Mouse (Mus musculus) layer of hippocampus, adult 9-10 months (tissue): ENCODE results near the gene Cox7a2.

Source experiments
- DNase-seq: peaks from one replicate; pipeline ENCODE4 v3.0.0; 2022; ENCODE audit warnings: low spot score

Gene Cox7a2

DNA sequence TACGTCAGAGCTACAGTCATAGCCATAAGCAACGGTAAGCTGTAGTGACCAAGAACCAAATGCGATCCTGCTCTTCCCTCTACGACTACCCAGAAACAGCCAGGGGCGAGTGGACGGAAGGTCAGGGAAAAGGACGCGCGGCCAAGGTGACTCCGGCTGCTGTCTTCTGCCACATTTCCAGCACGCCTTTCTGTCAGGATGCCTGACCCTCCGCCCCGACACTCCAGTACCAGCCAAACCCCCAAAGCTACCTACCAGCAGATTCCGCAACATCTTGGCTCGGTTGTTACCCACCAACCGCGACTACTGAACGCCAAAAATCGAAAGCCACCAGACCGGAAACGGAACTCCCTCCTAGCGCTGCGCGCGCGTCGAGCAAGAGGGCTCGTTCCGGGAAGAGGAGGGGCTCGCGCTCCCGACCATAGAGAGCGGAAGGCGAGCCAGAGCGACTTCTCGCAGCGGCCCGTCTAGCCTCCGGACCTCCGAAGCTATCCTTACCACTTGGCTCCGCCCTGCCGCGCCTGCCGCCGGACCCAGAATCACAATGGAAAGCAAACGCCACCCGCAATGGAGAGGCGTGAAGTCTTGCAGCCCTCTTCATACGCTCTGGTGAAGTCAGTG is at the start of gene Cox7a2:
TSS of gene Cox7a2 (minus strand) at position 494 of the 621 bp plus-strand sequence.
- peak; percentile 87 for DNase-seq

DNA sequence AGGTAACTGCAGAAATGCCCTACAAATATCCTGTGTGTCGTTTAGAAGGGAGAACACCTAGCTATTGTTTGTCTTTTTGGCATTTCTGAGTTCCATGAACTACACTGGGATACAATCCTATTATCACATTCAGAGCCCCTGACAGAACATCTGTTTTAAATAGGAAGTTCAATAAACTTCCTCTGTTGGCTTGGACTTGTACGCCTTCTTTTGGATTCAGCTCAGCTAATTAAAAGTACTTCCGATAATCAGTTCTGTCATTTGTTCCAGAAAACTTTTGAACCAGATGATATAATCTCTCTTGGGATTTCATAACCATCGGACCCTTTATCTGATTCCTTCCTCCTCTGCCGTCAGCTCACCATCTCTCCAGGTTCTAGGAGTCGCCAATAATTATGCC is 49.7 kb upstream of the Cox7a2 start:
- no peak for DNase-seq

DNA sequence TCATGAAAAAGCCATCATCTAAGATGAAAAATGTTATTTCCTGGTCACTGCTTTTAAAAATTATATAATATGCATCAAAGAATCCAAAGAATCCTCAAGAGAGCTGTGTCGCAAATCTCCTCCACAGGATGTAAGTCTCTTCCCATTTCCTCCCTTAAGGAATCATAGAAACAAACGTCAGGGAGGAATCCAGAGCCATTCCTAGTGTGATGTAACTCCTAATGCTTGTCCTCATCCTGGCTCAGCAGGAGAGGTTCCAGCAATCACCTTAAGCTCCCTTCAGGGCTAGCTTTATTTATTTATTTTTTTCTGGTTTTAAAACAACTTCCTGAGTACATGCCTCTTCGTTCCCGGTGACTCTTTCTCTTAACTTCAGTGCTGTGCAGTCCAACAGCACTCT is 47.5 kb upstream of the Cox7a2 start:
- no peak for DNase-seq

DNA sequence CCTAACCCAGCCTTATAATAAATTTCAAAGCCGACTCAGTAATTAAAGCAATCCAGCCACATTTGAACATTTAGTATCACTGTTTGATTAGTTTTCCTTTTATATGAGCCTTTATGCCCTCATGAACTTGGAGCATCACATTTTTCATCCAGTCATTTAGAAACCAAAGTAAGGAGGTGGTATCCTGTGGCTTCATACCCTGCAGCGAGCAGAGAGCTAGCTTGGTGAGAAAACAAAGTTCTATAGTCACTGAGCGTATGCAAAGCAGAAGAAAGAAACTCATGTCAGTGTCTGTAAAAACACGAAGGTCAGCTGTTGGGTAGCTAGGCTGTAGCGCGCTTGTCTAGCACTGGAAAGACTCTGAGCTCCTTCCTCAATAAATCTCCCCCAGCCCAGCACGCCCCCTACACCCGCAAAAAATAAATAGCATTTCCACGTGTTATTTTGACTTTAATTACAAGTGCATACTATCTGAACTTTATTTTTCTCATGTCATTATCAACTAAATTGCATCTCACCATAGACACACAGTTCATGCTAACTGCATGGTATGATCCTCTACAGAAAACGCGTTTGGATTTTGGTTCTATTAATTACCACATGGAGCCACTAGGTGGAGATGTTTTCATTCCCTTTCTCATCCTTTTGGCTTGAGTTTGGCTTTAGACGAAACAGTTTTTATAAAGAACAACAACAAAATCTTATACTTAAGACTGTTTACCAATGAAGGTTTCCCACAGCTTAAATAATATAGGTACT is 46.8 kb upstream of the Cox7a2 start:
- peak; percentile 54 for DNase-seq

DNA sequence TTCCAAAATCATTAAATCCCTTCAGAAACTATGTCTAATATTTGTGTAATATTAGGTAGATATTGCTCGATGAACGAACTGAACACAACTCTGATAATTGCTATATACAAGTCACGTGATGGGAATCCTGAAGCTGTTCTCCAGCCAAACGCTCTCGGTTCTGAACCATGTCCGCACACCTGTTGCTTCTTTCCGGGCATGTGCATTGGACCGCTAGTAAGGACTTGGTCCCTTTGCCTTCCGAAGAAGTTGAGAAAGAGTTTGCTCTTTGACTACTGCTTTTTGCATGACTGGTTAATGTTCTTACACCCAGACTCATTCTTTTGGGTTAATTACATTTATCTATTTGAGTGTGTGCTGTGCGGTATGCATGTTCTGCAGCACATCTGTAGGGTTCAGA is 45.7 kb upstream of the Cox7a2 start:
- DNase-seq = no peak

DNA sequence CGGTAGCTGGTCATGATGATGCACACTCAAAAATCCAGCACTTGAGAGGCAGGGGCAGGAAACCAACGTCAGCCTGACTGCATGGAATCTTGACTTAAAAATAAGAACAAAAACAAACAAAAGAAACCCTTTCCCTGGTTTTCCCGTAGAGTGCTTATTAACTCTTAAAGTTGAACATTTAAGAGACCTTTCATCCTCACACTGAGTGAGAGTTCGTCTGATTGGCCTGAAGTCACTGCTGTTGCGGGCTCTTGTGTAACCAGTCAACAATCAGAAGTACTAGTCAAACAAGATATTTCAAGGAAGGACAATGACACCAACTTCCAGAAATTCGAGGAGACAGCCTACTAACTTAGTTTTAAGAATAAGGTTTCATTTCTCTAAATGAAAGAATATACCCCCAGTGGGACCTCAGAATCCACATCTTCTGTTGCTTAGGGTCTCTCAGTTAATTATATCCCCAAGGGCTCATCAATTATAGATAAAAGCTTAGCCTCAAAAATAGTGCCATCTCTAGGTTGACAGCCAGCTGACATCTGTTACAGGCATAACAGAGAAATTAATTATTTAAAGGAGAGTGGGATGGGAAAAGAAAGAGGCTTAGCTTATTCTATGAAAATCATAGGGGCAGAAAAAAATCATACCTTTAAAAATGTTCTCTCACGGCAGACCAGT is 36.9 kb upstream of the Cox7a2 start:
- no peak for DNase-seq

DNA sequence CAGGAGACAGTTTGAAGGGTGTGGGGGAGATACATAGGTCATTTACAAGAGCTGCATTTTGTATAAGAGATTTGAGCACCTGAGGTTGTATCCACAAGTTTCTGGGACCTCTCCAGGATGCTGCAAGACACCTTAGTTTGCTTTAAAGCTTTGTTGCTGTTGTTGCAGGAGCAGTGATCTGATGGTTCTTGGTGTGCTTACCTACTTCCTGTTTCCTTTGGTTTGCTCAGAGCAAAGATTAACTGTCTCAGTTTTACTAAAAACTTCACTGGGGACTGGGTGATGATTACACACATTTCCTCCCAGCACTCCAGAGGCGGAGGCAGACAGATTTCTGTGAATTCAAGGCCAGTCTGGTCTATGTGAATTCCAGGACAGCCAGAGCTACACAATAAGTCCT is 35.4 kb upstream of the Cox7a2 start:
- DNase-seq = no peak

DNA sequence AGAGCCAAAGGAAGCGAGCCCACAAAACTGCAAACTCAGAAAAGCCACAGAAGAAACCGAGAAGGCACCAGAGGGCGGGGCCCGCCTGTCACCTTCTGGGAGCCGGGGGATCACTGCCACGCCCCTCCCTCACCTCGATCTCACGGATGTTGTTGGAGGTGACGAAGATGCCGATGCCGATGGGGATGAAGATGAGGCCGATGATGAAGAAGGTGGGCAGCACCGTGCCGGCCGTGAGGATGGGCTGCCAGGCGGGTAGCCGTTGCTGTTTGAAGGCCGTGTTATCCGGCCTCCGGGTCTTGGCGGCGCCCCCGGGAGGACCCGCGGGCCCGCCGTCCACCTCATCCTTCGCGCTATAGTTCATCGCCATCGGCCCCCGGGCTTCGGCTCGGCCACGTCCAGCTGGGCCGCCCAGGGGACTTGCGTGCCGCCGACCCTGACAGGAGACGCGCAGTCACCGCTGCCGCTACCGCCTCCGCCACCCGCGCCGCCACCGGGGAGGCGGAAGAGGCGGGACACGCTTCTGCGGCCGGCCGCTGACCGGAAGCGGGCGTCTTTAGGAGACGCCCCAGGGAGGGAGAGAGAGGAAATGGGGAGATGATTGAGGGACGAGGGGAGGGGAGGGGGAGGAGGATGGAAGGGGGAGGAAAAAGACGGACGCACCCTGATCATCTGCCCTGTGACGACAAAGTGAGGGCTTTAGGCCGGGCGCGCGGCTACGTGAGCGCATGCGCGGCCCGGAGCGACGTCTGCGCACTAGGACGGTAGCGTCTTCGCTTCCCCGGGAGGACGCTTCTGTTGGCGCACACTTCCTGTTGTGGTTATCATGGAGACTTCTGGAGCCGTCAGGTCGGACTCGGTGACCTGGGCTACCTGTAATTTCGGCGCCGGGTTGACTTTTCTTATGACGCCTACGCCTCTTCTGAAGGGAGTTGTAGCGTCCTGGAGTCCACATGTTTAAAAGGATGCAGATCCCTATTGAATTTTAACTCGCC is 33.5 kb upstream of the Cox7a2 start, which contains the start of gene Tmem30a:
TSS of gene Tmem30a (minus strand) at position 667 of the 995 bp plus-strand sequence.
- DNase-seq = peak; percentile 78

DNA sequence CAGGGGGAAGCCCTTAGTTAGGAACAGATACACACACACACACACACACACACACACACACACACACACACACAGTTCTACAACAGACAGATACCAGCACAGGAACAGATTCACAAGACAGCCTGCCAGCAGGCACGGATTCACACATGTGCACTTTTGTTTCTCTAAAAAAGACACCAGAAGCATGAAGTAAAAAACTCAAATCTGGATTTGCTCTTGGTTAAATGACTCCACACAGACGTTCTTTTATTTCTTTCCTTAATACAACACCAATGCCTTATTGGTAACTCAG is 26.1 kb upstream of the Cox7a2 start:
- peak; percentile 48 for DNase-seq

DNA sequence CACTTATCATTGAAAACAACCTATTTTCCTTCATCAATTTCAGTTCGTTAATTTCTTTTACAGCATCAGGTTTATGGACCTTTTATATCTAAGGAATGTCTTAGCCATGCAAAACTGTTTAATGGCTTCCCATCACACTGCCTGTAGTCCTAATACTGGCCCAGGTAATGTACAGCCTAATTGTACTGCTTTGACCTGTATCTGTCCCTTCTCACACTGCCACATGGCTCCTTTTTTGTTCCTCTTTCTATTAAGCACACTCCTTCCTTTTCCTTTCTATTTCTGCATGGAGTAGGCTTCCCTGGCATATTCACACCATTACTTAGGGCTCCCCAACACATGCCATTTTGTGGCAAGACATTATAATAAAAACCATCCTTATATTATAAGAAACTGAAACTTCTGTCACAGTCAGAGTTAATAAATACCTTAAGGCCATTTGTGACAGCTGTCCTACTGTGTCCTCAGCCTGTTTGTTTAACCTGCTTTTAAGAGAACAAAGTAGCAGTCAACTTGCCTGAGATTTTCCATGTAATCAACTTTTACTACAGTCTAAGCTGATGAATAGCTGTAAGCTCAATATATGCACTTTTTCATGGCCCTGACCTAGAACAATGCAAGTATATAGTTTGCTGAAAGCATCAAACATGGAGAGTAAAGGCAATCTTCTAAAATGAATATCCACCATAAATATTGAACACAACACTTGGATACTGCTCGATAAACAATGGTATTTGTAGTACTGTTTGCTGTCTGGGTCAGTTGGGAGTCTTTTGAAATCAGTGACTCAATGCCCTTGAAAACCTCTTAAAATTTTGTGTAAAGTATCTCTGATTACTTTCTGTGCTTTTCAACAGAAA is 25.5 kb upstream of the Cox7a2 start:
- no peak for DNase-seq

DNA sequence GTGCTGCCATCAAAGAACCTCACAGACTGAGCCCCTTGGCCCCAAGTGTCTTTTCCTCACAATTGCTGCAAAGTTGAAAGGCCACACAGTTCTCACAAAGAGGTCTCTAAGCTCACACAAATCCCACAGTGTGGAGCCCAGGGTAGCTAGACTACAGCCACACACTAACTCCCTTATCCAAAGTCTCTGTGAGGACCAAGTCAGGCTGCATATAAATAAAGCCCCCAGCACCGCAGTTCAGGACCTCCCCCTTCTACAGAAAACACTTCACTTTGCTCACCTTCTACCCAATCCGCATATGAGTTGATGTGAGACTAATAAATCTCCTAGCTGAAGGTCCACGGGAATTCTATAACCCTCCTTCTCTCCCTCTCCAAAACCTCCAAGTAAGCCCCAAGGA is 24.8 kb upstream of the Cox7a2 start:
- DNase-seq = no peak

DNA sequence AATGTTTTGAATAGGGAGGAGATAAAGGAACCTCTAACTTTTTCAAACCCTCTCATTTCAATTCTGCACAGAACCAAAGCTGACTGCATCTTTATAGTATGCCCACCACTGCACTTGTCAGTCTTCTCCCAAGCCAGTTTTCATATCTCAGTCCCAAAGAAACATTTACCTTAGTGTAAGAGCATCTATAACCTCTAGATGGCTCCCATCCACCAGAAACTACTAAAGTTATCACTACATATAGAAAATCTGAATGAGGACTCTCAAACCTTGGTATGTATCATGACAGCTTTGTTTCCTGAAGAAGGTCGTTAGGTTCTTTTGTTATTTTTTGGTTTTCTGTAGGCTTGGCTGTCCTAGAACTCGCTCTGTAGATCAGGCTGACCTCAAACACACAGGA is 19.7 kb upstream of the Cox7a2 start:
- DNase-seq = no peak

DNA sequence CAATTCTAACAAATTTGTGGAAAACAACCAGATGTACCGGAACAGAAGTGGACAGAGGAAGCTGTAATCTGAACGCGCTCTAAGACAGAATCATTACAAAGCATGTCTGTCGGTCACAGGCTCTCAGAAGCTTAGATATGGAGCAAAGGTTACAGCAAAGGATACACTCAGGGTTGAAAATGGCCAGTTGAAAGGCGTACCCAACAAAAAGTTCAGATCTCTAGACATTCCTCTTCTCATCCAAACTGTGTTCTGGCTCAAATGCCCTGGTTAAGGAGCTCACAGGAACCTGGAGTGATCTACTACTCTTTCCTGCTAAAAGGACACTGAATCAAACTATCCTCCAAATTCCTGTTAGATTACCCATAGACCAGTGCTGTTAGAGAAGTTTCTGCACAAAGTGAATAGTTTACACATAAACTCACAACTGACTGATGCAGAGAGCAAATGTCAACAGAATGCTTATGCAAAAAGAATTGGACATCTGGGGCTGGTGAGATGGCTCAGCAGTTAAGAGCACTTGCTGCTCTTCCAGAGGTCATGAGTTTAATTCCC is 7.4 kb upstream of the Cox7a2 start:
- DNase-seq = no peak

DNA sequence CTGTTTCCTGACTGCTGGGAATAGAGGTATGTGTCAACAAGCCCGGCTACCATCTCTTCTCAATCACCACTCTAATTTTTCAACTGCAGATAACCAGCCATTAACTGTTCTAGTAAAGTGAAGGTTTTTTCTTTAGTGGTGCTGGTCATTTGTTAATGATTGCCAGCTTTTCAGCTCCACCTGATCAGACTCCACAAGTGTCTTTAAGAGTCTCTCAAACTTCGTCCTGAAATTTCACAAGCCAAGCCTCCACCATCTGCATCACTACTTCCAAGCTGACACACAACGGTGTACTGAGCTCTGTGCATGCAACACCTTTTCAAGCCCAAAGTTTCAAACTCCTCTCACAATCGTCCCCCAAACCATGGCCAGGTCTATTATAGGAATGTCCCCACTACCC is 5.7 kb upstream of the Cox7a2 start:
- DNase-seq = no peak

DNA sequence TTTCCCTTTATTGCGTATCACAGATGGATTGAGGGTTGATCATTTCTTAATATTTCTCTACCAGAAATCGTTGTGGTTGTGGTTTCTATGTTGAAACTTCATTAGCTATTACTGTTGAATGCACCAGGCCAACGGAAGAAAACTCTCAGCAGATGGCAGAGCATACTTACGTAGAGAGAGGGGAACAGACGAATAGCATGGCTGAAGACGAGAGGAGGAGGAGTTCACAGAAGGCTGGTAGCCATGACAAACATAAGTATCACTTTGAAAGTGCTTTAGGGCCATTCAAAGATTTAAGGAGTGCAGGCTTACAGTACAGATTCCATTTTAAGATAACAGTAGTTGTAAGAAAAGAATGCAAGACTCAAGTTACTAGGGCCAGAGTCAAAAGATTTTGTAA is 2.8 kb upstream of the Cox7a2 start:
- DNase-seq = no peak

DNA sequence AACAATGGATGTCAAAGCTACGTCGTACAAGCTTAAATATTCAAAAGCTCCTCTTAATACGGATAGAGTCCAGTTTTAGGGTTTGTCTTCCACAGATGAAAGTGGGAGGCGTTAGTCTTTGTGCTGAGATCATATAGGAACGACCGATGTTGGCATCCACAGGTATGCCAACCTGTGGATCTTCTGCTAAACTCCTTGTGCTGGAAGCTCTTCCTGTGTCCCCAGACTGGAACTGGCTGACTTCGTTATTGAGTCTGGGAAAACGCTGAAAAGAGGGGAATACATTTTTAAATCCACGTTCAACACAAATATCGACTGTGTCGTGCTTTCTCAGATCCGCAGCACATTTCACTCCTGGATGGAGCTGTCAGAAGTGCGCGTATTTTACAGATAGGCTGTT is 398 bp upstream of the Cox7a2 start:
- no peak for DNase-seq

DNA sequence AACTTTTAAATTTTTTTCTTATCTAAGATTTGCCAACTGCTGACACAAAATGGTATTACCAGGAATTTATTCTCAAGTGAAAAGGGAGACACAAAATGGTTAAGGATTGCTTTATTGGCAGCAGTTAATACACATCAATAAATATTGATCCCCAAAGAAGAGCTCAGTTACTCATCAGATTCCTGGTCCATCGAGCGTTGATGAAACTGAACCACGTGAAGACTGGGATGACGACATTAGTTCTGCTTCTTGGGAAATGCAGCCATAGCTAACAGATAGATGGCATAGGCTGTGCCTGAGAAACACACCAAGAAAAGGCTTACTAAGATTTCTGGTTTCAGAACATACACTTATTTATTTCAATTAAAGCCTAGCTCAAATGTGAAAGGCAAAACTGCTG is 4.4 kb downstream of the Cox7a2 start:
- no peak for DNase-seq

DNA sequence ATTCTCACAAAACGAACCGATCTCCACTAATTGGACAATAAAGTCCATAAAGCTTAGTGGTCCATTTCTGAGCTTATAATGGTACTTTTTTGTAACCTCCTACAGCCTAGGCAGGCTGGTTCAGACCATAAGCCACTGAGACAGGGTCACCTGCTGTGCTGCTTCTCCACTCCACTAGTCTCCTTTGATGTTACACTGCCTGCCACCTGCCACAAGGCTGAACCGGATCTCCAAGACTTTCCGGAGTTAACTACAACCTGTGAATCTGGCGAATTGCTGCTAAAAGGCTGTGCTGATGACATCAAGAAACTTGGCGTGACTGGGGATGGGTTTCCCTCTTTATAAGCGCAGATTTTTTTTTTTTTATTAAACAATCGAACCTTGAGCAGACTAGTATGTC is 7.8 kb downstream of the Cox7a2 start:
- no peak for DNase-seq

DNA sequence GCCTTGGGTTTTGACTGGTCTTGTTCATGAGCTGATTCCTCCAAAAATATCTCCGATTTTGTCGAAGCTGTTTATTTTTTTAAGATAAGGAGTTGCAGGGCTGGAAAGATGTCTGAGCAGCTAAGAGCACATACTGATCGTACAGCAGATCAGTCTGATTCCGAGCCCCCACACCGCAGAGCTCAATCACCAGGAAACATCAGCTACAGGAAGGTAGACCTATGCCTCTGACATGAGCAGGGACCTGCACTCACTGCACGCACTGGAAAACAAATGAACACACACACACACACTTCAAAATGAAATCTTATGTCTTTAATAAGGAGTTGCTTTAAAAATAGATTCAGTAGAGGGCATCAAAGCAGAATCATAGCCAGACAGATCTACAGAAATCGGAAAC is 9.0 kb downstream of the Cox7a2 start:
- no peak for DNase-seq

DNA sequence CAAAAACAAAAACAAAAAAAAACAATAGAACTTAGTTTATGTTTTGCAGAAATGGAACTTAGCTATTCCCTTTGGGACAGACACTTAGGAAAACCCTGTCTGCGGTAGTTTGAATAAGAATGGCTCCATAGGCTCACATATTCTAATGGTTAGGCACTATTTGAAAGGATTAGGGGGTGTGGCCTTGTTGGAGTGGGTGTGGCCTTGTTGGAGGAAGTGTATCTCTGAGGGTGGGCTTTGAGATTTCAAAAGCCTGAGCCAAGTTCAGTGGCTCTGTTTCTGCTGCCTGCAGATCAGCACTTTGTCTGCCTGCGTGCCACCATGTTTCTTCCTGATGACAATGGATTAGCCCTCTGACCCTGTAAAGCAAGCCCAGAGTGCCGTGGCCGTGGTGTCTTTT is 14.6 kb downstream of the Cox7a2 start:
- DNase-seq = no peak

DNA sequence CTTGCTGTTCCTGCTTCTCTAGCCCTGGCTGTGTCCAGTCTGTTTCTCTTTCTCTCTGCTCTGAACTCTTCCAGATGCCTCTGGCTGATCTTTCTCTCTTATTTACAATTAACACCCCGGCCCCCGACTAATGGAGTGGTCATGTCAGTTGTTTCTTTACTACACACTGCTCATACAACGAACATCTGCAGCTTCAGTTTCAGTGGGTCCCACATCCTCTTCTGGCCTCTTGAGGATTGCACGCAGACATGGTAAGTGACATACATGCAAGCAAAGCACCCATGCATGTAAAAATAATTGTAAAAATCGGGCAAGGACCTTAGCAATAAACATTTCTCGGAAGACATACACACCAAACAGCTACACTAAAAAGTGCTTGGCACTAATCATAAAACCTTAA is 24.1 kb downstream of the Cox7a2 start:
- DNase-seq = no peak
